Mouse (Mus musculus) stomach, postnatal 0 days (tissue): ENCODE measurements at regions not wholly inside any gene's neighbourhood (a gene's known extent, or its start where the extent isn't known, plus 50 kb on each side); places are given as distances from the start of the nearest gene placed in this dataset.

Source experiments
- CTCF ChIP-seq: IDR thresholded peaks from 2 replicates; pipeline ENCODE4 v1.5.1; 2016; ENCODE audit warnings: antibody characterized with exemption, low read depth, mild to moderate bottlenecking, moderate library complexity
- EP300 ChIP-seq: optimal IDR thresholded peaks from 2 replicates; pipeline ENCODE3; 2016; ENCODE audit warnings: antibody characterized with exemption

- TF ChIP-seq CTCF (no peak), EP300 (no peak)
Measured at GRCm38 (mm10) chr9:34381601-34382000, 104.1 kb upstream of the Kirrel3 start.
